Mouse (Mus musculus) thymus, adult 2 months (tissue): Measurements from ENCODE around the gene Dnah7a. TPM values are rescaled to one million over a fixed set of nuclear protein-coding genes. Genes with fewer than 3 reads are reported as not detected.
A peak's percentile ranks its signal among the peaks of the same experiment; 100 is the strongest.
"Not testable (repeated sequence)": the region's sequence is repeated elsewhere in the genome, so short reads cannot be mapped to it uniquely, and the experiment has no call there.

Experiments used
- DNase-seq: peaks from one replicate; pipeline ENCODE4 v3.0.0; 2021
- H3K27ac ChIP-seq: fragments of 200-500 bp; 2 replicates; pipeline ENCODE4 v1.5.1; 2012; ENCODE audit warnings: low read length, control low read depth; ENCODE audit not compliant: control insufficient read depth, insufficient read depth
- H3K27me3 ChIP-seq: fragments of 200-500 bp; 2 replicates; pipeline ENCODE4 v1.6.1; 2012; ENCODE audit warnings: mild to moderate bottlenecking, low read length, moderate library complexity, mixed read lengths; ENCODE audit not compliant: control insufficient read depth, insufficient read depth
- H3K36me3 ChIP-seq: fragments of 200-500 bp; 2 replicates; pipeline ENCODE4 v1.6.1; 2012; ENCODE audit warnings: mild to moderate bottlenecking, low read length, moderate library complexity; ENCODE audit not compliant: control insufficient read depth, insufficient read depth
- H3K4me1 ChIP-seq: fragments of 200-500 bp; replicated peaks from 2 replicates; pipeline ENCODE4 v1.6.1; 2012; ENCODE audit warnings: low read length; ENCODE audit not compliant: control insufficient read depth, insufficient read depth
- H3K4me3 ChIP-seq: fragments of 200-500 bp; 2 replicates; pipeline ENCODE4 v1.5.1; 2012; ENCODE audit warnings: mild to moderate bottlenecking, low read length, control low read depth, moderate library complexity; ENCODE audit not compliant: control insufficient read depth, insufficient read depth
- CTCF ChIP-seq: fragments of 200-500 bp; IDR thresholded peaks from 2 replicates; pipeline ENCODE4 v1.5.1; 2012; ENCODE audit warnings: mild to moderate bottlenecking, control low read depth, low read length, moderate library complexity, borderline replicate concordance; ENCODE audit not compliant: control insufficient read depth, poor library complexity, insufficient read depth; ENCODE audit errors: extremely low read depth
- POLR2A ChIP-seq: fragments of 200-500 bp; IDR thresholded peaks from 2 replicates; pipeline ENCODE4 v1.6.1; 2012; ENCODE audit warnings: mild to moderate bottlenecking, low read length, control low read depth, moderate library complexity; ENCODE audit not compliant: control insufficient read depth, poor library complexity, insufficient read depth; ENCODE audit errors: extremely low read depth
- WGBS: fragments of 180-500 bp; shearing (Covaris S2); methylation state at CpG from one replicate; pipeline ENCODE4 v1.1.7; 2018; 5-methylcytosine and 5-hydroxymethylcytosine counted together
- polyA plus RNA-seq: library from polyadenylated mRNA; depleted of rRNA; stranded (reverse); fragments of >200 nt; gene quantifications from 2 replicates; pipeline ENCODE4 v1.2.3, GENCODE M21; 2012

Gene Dnah7a
- polyA plus RNA-seq, 1 experiment, result under 0.01 TPM

- Histone ChIP-seq H3K36me3 (no peaks in the 10 kb centered on the region), H3K27me3 (no peaks in the 10 kb centered on the region), H3K4me3 (no peak overlapping the region), H3K27ac (no peak overlapping the region), H3K4me1 (no peaks in the 10 kb centered on the region)
- DNase-seq, result no peak
- no peak for TF ChIP-seq POLR2A
- TF ChIP-seq CTCF, result no peak
Observed at GRCm38 (mm10) chr1:53721353-53721752, 14.8 kb upstream of the Dnah7a start.

- Histone ChIP-seq H3K27ac (no peak overlapping the region), H3K4me1 (no peaks in the 10 kb centered on the region), H3K4me3 (no peak overlapping the region), H3K27me3 (no peaks in the 10 kb centered on the region), H3K36me3 (no peaks in the 10 kb centered on the region)
- no peak for DNase-seq
- 91% methylated on average over 5 of the region's 5 CpGs for WGBS
- TF ChIP-seq CTCF (no peak), POLR2A (no peak)
Observed at GRCm38 (mm10) chr1:53720601-53721351, 14.2 kb upstream of the Dnah7a start.

GRCm38 (mm10) chr1:53715966-53716515 lies 9.5 kb upstream of the Dnah7a start:
- Histone ChIP-seq H3K36me3 (no peaks in the 10 kb centered on the region), H3K27ac (no peak overlapping the region), H3K27me3 (no peaks in the 10 kb centered on the region), H3K4me3 (no peak overlapping the region), H3K4me1 (no peaks in the 10 kb centered on the region)
- 91% methylated on average over 1 of the region's 1 CpGs for WGBS
- no peak for DNase-seq
- TF ChIP-seq POLR2A (no peak), CTCF (no peak)

- Histone ChIP-seq H3K4me3 (no peak overlapping the region), H3K27ac (no peak overlapping the region), H3K36me3 (no peaks in the 10 kb centered on the region), H3K27me3 (no peaks in the 10 kb centered on the region), H3K4me1 (no peaks in the 10 kb centered on the region)
- peak; percentile 21 for DNase-seq
- TF ChIP-seq CTCF, result no peak
- TF ChIP-seq POLR2A, result no peak
- 8% methylated on average over 4 of the region's 4 CpGs for WGBS
Observed at GRCm38 (mm10) chr1:53715446-53715845, 8.9 kb upstream of the Dnah7a start.

GRCm38 (mm10) chr1:53713383-53713782 lies 6.8 kb upstream of the Dnah7a start:
- not testable (repeated sequence) for H3K4me1 ChIP-seq, DNase-seq, H3K27me3 ChIP-seq, H3K27ac ChIP-seq, H3K4me3 ChIP-seq, H3K36me3 ChIP-seq
- 74% methylated on average over 3 of the region's 3 CpGs for WGBS

- 98% methylated on average over 9 of the region's 9 CpGs for WGBS
- Histone ChIP-seq H3K4me3 (no peak overlapping the region), H3K4me1 (peaks cover 7% of the 10 kb centered on the region), H3K27me3 (no peaks in the 10 kb centered on the region), H3K36me3 (no peaks in the 10 kb centered on the region), H3K27ac (no peak overlapping the region)
- DNase-seq, result no peak
- TF ChIP-seq CTCF, result no peak
- TF ChIP-seq POLR2A, result no peak
Observed at GRCm38 (mm10) chr1:53711069-53711468, 4.5 kb upstream of the Dnah7a start.

- not testable (repeated sequence) for H3K27me3 ChIP-seq, H3K36me3 ChIP-seq, H3K27ac ChIP-seq, H3K4me3 ChIP-seq, H3K4me1 ChIP-seq, DNase-seq
- WGBS, result 97% methylated on average over 5 of the region's 5 CpGs
Observed at GRCm38 (mm10) chr1:53709602-53710001, 3.0 kb upstream of the Dnah7a start.
